Mouse (Mus musculus): ENCODE results near the gene Tmem207.

DNA sequence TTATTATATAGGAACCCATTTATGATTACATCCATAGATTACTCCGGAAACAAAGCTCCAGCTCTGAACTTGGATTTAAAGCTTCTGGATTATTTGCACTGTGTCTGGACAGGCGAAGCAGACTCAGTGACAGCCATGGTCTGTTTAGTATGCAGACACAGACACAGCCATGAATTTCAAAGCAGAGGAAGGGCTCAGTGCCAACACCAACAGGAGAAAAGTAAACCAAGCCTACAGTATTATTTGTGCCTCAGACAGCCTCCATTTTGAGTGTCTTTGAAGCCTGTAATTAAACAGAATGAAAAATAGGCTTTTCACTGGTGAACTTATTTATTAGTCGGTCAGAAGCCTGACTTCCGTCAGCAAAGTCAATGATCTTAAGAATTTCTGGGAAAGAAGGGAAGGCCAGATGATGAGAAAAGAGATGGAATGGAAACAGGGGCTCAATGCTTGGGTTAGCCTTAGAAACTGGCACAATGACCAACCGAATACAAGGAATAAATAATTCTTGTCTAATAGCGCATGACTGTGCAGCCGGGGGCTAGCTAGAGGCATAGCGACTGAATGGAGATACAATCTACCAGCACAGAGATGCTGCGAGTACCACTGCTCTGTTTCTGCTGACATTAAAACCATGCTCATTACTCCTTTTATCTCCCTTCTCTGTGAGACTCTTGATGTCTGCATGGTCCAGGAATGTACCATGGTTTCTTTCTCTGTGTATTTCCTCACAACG is 1.5 kb upstream of the Tmem207 start:
- no peak for TF ChIP-seq CTCF (IDR thresholded peaks at IDR 0.05; ENCODE audit: control insufficient read depth, insufficient read depth, insufficient replicate concordance, low read depth, low read length)
- no peak for TF ChIP-seq POLR2A (IDR thresholded peaks at IDR 0.05; ENCODE audit: control insufficient read depth, low read depth, low read length)

Data from testis, adult 2 months (tissue).